Mouse (Mus musculus): Measurements from ENCODE around the gene Golph3. TPM values are rescaled to one million over a fixed set of nuclear protein-coding genes. Genes with fewer than 3 reads are reported as not detected.

The Golph3 gene
- polyA plus RNA-seq (2015; fragmentation: Nextera tagmentation; extraction: Ambion mirVana) = 66.9 and 74.3 TPM in 2 replicates

DNA sequence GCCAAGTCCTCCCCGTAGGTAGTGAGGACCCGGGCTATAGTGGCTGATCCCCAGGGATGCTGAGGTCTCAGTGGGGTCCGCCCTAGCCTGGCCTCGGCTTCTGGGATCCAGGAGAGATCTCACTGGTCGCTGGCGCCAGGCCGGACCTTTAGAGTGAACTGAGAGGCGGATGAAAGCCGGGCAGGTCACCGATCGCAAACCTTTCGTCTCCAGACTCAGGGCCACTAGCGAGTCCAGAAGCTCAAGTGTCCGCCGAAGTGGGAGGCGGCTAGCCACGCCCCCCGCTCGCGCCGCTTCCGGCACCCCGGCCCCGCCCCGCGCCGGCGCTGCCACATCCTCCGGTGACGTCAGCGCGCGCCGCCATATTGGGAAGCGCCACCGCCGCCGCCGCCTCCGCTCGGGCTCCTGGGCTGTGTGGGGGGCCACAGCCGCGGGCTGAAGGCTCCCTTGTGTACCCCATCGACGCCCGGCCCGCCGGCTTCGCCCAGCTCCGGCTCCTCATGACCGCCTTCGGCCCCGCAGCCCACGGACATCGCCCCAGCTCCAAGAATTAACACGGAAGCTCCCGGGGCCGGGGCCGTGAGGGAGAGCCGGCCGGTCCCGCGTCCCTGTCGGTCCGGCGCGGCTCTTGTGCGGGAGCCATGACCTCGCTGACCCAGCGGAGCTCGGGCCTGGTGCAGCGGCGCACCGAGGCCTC, at the start of gene Golph3:
TSS of gene Golph3 (plus strand) at position 360 of the 697 bp plus-strand sequence.
- Histone ChIP-seq H3K4me2 (ENCODE audit: low read depth, low read length) (peak within 1 kb of the TSS; percentile 83), H3K9ac (ENCODE audit: low read depth, low read length) (peak within 1 kb of the TSS; percentile 99), H3K4me3 (ENCODE audit: low read length) (peak within 1 kb of the TSS; percentile 98), H3K9me3 (ENCODE audit: control insufficient read depth, low read length) (no peaks in the 10 kb centered on the region), H3K27ac (ENCODE audit: low read length) (peak within 1 kb of the TSS; percentile 95), H3K4me1 (ENCODE audit: control insufficient read depth, insufficient read depth, low read length) (peaks cover 11% of the 10 kb centered on the region), H3K36me3 (ENCODE audit: control insufficient read depth, insufficient read depth, low read length) (no peaks in the 10 kb centered on the region), H3K27me3 (replicated peaks; ENCODE audit: control insufficient read depth, insufficient read depth, low read length) (no peaks in the 10 kb centered on the region)
- WGBS = under 1% methylated on average over 74 of the region's 74 CpGs
- ATAC-seq = peak; percentile 96

DNA sequence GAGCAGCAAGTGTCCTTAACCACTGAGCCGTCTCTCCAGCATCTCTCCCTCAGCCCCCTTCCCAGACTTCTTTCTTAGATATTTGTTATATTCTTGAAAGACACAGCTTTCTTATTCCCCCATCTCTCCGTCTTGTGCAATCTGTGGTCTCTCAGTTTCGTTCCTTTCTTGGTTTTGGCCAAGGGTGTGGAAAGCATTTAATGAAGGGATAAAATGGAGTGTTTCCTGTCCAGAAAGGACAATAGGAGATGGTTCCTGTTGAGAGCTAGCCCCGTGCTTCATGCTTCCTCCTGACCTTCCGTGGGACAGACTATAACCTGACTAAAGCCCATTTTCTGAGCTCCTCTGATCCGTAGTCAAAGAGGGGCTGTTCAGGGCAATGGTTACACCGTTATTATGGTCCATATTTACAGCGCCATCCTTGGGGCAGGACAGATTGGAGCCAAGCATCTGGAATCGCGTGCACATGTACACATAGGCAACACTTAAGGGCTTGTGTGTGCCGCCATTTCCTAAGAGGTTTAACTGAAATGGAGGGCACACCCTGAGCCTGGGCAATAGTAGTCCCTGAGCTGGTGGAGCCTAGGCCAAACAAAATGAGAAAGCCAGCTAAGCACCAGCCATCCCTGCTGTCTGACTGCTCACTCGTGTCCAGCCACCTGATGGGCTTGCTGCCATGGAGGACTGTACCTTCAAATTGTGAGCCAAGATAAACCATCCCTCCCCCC, 47.8 kb upstream of the Golph3 start:
- ATAC-seq = no peak
- H3K27ac ChIP-seq (ENCODE audit: low read length) = no peak overlapping the region

GRCm38 (mm10) chr15:12274053-12274769, 47.0 kb upstream of the Golph3 start:
- Histone ChIP-seq H3K9me3 (ENCODE audit: control insufficient read depth, low read length) (no peaks in the 10 kb centered on the region), H3K36me3 (ENCODE audit: control insufficient read depth, insufficient read depth, low read length) (peaks cover 6% of the 10 kb centered on the region), H3K27me3 (replicated peaks; ENCODE audit: control insufficient read depth, insufficient read depth, low read length) (no peaks in the 10 kb centered on the region), H3K27ac (ENCODE audit: low read length) (no peak overlapping the region), H3K4me3 (ENCODE audit: low read length) (no peak overlapping the region), H3K4me2 (ENCODE audit: low read depth, low read length) (no peak overlapping the region), H3K9ac (ENCODE audit: low read depth, low read length) (no peak overlapping the region), H3K4me1 (ENCODE audit: control insufficient read depth, insufficient read depth, low read length) (no peaks in the 10 kb centered on the region)
- ATAC-seq = no peak
- WGBS = 66% methylated on average over 4 of the region's 4 CpGs

More for the DNA sequence above, 47.8 kb upstream of the Golph3 start:
- Histone ChIP-seq H3K4me1 (ENCODE audit: control insufficient read depth, insufficient read depth, low read length) (no peaks in the 10 kb centered on the region), H3K27me3 (replicated peaks; ENCODE audit: control insufficient read depth, insufficient read depth, low read length) (no peaks in the 10 kb centered on the region), H3K9ac (ENCODE audit: low read depth, low read length) (no peak overlapping the region), H3K4me3 (ENCODE audit: low read length) (no peak overlapping the region), H3K4me2 (ENCODE audit: low read depth, low read length) (no peak overlapping the region), H3K36me3 (ENCODE audit: control insufficient read depth, insufficient read depth, low read length) (peaks cover 6% of the 10 kb centered on the region), H3K9me3 (ENCODE audit: control insufficient read depth, low read length) (no peaks in the 10 kb centered on the region)
- WGBS = 79% methylated on average over 12 of the region's 12 CpGs

GRCm38 (mm10) chr15:12275091-12275623, 46.1 kb upstream of the Golph3 start:
- no peaks in the 10 kb centered on the region for H3K36me3 ChIP-seq (ENCODE audit: control insufficient read depth, insufficient read depth, low read length)
- H3K4me2 ChIP-seq (ENCODE audit: low read depth, low read length) = no peak overlapping the region
- 81% methylated on average over 4 of the region's 4 CpGs for WGBS
- ATAC-seq = no peak
- H3K9ac ChIP-seq (ENCODE audit: low read depth, low read length) = no peak overlapping the region
- no peaks in the 10 kb centered on the region for H3K27me3 ChIP-seq (replicated peaks; ENCODE audit: control insufficient read depth, insufficient read depth, low read length)
- no peak overlapping the region for H3K27ac ChIP-seq (ENCODE audit: low read length)
- H3K4me1 ChIP-seq (ENCODE audit: control insufficient read depth, insufficient read depth, low read length) = no peaks in the 10 kb centered on the region
- H3K4me3 ChIP-seq (ENCODE audit: low read length) = no peak overlapping the region
- H3K9me3 ChIP-seq (ENCODE audit: control insufficient read depth, low read length) = no peaks in the 10 kb centered on the region

- Histone ChIP-seq H3K4me2 (ENCODE audit: low read depth, low read length) (no peak overlapping the region), H3K4me3 (ENCODE audit: low read length) (no peak overlapping the region), H3K4me1 (ENCODE audit: control insufficient read depth, insufficient read depth, low read length) (no peaks in the 10 kb centered on the region), H3K27ac (ENCODE audit: low read length) (no peak overlapping the region), H3K9ac (ENCODE audit: low read depth, low read length) (no peak overlapping the region), H3K9me3 (ENCODE audit: control insufficient read depth, low read length) (no peaks in the 10 kb centered on the region), H3K27me3 (replicated peaks; ENCODE audit: control insufficient read depth, insufficient read depth, low read length) (no peaks in the 10 kb centered on the region), H3K36me3 (ENCODE audit: control insufficient read depth, insufficient read depth, low read length) (no peaks in the 10 kb centered on the region)
- 92% methylated on average over 1 of the region's 1 CpGs for WGBS
- no peak for ATAC-seq
Observed at GRCm38 (mm10) chr15:12279816-12280215, 41.4 kb upstream of the Golph3 start.

DNA sequence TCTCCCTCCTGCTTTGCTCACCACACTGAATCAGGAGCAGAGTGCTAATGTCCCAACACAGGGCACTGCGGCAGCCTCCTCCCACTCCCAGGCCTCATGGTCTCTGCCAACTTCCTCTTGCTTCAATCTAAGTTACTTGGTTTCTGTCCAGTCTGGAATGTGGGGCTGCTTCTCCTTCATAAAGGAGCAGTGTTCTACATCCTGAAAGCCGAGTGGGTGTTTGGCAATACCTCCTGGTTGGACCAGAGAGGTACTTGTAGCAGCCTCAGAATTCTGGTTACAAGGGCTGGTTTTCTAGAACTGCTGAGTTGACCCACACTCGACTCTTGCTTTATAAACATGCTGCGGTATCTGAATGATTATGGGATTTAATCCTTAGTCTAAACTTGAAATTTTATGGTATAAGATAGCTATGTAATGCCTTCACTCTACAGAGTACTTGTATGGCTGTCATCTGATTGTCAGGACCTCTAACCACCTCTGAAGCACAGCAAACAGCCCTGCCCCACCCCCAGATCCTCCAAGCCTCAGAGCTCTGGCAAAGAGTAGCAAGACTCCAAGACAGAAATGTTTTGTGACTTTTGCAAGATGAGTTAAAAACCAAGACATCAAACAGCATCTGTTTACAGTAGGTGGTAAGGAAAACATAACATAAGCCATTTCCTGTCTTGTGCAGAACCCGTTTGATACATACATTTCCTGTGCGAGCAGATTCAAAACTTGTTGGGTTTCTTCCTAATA, 36.3 kb upstream of the Golph3 start:
- Histone ChIP-seq H3K4me1 (ENCODE audit: control insufficient read depth, insufficient read depth, low read length) (no peaks in the 10 kb centered on the region), H3K4me3 (ENCODE audit: low read length) (no peak overlapping the region), H3K27ac (ENCODE audit: low read length) (no peak overlapping the region), H3K4me2 (ENCODE audit: low read depth, low read length) (no peak overlapping the region), H3K36me3 (ENCODE audit: control insufficient read depth, insufficient read depth, low read length) (no peaks in the 10 kb centered on the region), H3K9ac (ENCODE audit: low read depth, low read length) (no peak overlapping the region), H3K9me3 (ENCODE audit: control insufficient read depth, low read length) (no peaks in the 10 kb centered on the region), H3K27me3 (replicated peaks; ENCODE audit: control insufficient read depth, insufficient read depth, low read length) (no peaks in the 10 kb centered on the region)
- 52% methylated on average over 6 of the region's 6 CpGs for WGBS
- no peak for ATAC-seq

GRCm38 (mm10) chr15:12285535-12285809, 35.8 kb upstream of the Golph3 start:
- Histone ChIP-seq H3K27ac (ENCODE audit: low read length) (no peak overlapping the region), H3K9me3 (ENCODE audit: control insufficient read depth, low read length) (no peaks in the 10 kb centered on the region), H3K4me1 (ENCODE audit: control insufficient read depth, insufficient read depth, low read length) (no peaks in the 10 kb centered on the region), H3K36me3 (ENCODE audit: control insufficient read depth, insufficient read depth, low read length) (no peaks in the 10 kb centered on the region), H3K27me3 (replicated peaks; ENCODE audit: control insufficient read depth, insufficient read depth, low read length) (no peaks in the 10 kb centered on the region), H3K4me2 (ENCODE audit: low read depth, low read length) (no peak overlapping the region), H3K9ac (ENCODE audit: low read depth, low read length) (no peak overlapping the region), H3K4me3 (ENCODE audit: low read length) (no peak overlapping the region)
- no peak for ATAC-seq
- 62% methylated on average over 5 of the region's 5 CpGs for WGBS

DNA sequence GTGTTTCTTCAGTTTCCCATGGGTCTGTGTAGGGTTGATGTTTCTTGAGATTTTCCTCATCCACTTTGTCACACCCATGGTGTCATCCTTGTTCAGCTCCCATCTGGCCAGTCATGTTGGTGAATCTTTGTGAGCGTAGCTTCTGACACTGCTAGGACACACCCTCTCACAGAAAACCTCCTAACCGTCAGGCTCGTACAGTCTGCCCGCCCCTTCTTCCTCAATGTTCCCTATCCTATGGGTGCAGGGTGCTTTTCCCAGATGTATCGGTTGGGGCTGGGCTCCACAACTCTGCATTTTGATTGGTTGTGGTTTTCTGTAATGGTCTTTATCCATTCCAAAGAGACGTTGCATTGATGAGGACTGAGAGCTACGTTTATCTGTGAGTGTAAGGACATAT, 30.9 kb upstream of the Golph3 start:
- 86% methylated on average over 7 of the region's 7 CpGs for WGBS

GRCm38 (mm10) chr15:12291757-12292156, 29.5 kb upstream of the Golph3 start:
- no peak overlapping the region for H3K4me3 ChIP-seq (ENCODE audit: low read length)
- H3K4me2 ChIP-seq (ENCODE audit: low read depth, low read length) = no peak overlapping the region
- H3K27me3 ChIP-seq (replicated peaks; ENCODE audit: control insufficient read depth, insufficient read depth, low read length) = no peaks in the 10 kb centered on the region
- H3K4me1 ChIP-seq (ENCODE audit: control insufficient read depth, insufficient read depth, low read length) = no peaks in the 10 kb centered on the region
- 86% methylated on average over 2 of the region's 2 CpGs for WGBS
- ATAC-seq = no peak
- H3K9me3 ChIP-seq (ENCODE audit: control insufficient read depth, low read length) = no peaks in the 10 kb centered on the region
- H3K27ac ChIP-seq (ENCODE audit: low read length) = no peak overlapping the region
- H3K9ac ChIP-seq (ENCODE audit: low read depth, low read length) = no peak overlapping the region
- H3K36me3 ChIP-seq (ENCODE audit: control insufficient read depth, insufficient read depth, low read length) = no peaks in the 10 kb centered on the region

More for the DNA sequence above, 30.9 kb upstream of the Golph3 start:
- no peaks in the 10 kb centered on the region for H3K27me3 ChIP-seq (replicated peaks; ENCODE audit: control insufficient read depth, insufficient read depth, low read length)
- no peak overlapping the region for H3K4me3 ChIP-seq (ENCODE audit: low read length)
- no peak for ATAC-seq
- no peaks in the 10 kb centered on the region for H3K4me1 ChIP-seq (ENCODE audit: control insufficient read depth, insufficient read depth, low read length)
- H3K4me2 ChIP-seq (ENCODE audit: low read depth, low read length) = no peak overlapping the region
- H3K9ac ChIP-seq (ENCODE audit: low read depth, low read length) = no peak overlapping the region
- no peaks in the 10 kb centered on the region for H3K36me3 ChIP-seq (ENCODE audit: control insufficient read depth, insufficient read depth, low read length)
- no peak overlapping the region for H3K27ac ChIP-seq (ENCODE audit: low read length)
- H3K9me3 ChIP-seq (ENCODE audit: control insufficient read depth, low read length) = no peaks in the 10 kb centered on the region
